Comparison of ENCODE assay signal across 20 mouse cellular contexts in the genomic region with DNA sequence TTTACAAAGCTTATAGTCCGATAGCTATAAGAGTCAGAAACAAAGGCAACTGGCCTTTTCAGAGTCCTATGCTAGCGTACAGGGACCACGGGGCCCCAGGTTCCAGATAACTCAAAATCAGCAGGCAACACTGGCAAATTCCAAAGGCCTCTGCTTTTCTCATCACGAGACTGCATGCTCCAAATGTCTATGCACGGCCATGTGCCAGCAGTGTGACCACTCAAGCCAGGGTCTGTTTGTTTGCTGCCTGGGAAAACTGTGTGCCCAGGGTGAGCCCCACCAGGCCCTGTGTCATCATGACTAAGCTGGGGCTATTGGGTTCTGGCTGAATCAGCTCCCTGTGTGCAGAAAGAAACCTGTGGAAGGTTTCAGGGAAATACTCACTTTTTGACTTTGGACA. TPM values are rescaled to one million over a fixed set of nuclear protein-coding genes. Genes with fewer than 3 reads are reported as not detected.
DNase-seq lines count a peak whose midpoint lies in the region; ATAC-seq and TF ChIP-seq lines count a peak whose summit lies in the region.
"Had no signal": no experiment of that assay in that cellular context is flagged by ENCODE, and none has a peak within 500 bp of the region (broad histone marks: within the 10 kb centered on the region; RNA-seq: fewer than 3 reads in every experiment).

No protein-coding gene starts in this region.

- H3K4me3 ChIP-seq in heart, embryonic 15.5 days, result no peak overlapping the region
- H3K4me3 ChIP-seq in heart, adult 2 months, result no peak overlapping the region
- H3K4me3 ChIP-seq: forebrain, embryonic 12.5 days; hindbrain, embryonic 10.5 days; kidney, embryonic 15.5 days; neural tube, embryonic 12.5 days; stomach, embryonic 15.5 days had no signal

- TF ChIP-seq CTCF in heart, adult 2 months (IDR thresholded peaks at IDR 0.05), result no peak

- intact Hi-C loops in heart, adult 2 months (cut with DNase I), result no loop called here

- WGBS in heart, embryonic 15.5 days, result 25% methylated on average over 5 of the region's 5 CpGs
- 54% methylated on average over 5 of the region's 5 CpGs for WGBS in heart, adult 2 months

- no peak for TF ChIP-seq POLR2A in heart, adult 2 months (IDR thresholded peaks at IDR 0.05; ENCODE audit: insufficient read depth, low read depth, low read length)

- peaks cover 11% of the 10 kb centered on the region for H3K4me1 ChIP-seq in heart, embryonic 15.5 days (replicated peaks)
- H3K4me1 ChIP-seq in heart, adult 2 months (ENCODE audit: control insufficient read depth, insufficient read depth, low read length), result no peaks in the 10 kb centered on the region
- H3K4me1 ChIP-seq: forebrain, embryonic 12.5 days; hindbrain, embryonic 10.5 days; kidney, embryonic 15.5 days; neural tube, embryonic 12.5 days; stomach, embryonic 15.5 days had no signal

- no peaks in the 10 kb centered on the region for H3K27me3 ChIP-seq in heart, embryonic 15.5 days
- H3K27me3 ChIP-seq in heart, adult 2 months (ENCODE audit: control insufficient read depth, insufficient read depth, low read length), result no peaks in the 10 kb centered on the region
- H3K27me3 ChIP-seq: forebrain, embryonic 12.5 days; kidney, embryonic 15.5 days; neural tube, embryonic 12.5 days; stomach, embryonic 15.5 days had no signal

- ATAC-seq in heart, embryonic 15.5 days (replicated peaks; ENCODE audit: insufficient number of reproducible peaks, insufficient read depth, low FRiP score, low read depth), result peak; percentile 58; the same call in 1 of the 2 replicates
- no peak for ATAC-seq in monocyte, adult 5-6 weeks (replicated peaks; ENCODE audit: insufficient number of reproducible peaks, low FRiP score, low TSS enrichment, poor library complexity, severe bottlenecking)
- ATAC-seq: inflammation-experienced regulatory T-cells, adult 6 months had no signal

- H3K9ac ChIP-seq in heart, embryonic 15.5 days, result no peak overlapping the region
- H3K9ac ChIP-seq in heart, adult 2 months (ENCODE audit: low read depth, low read length), result no peak overlapping the region
- H3K9ac ChIP-seq: forebrain, embryonic 12.5 days; kidney, embryonic 15.5 days; neural tube, embryonic 12.5 days; stomach, embryonic 15.5 days had no signal

- peak; percentile 23 to 50 for DNase-seq in cerebellum, postnatal 10 days
- no peak for DNase-seq in cerebellum, adult 11 months
- no peak for DNase-seq in heart, adult 2 months
- DNase-seq in 3134 (ENCODE audit: extremely low read depth, insufficient read length, low spot score), result peak; percentile 12
- peak; percentile 3 for DNase-seq in embryo, embryonic 11 days
- no peak for DNase-seq in natural killer cell, adult 2 months (ENCODE audit: low spot score in 2 of 2)
- DNase-seq: gastrocnemius, postnatal 25 days; layer of hippocampus, postnatal 36 days; lung, adult 18-20 months; midbrain, embryonic 14.5 days; right cerebral cortex, postnatal 14 days; thymus, postnatal 14 days had no signal

- H3K27ac ChIP-seq in heart, embryonic 15.5 days, result peak overlapping the region; percentile 33; the same call in 1 of the 2 replicates
- no peak overlapping the region for H3K27ac ChIP-seq in heart, adult 2 months
- H3K27ac ChIP-seq: forebrain, embryonic 12.5 days; hindbrain, embryonic 10.5 days; kidney, embryonic 15.5 days; neural tube, embryonic 12.5 days; stomach, embryonic 15.5 days had no signal

- no peak for TF ChIP-seq EP300 in heart, adult 2 months (IDR thresholded peaks at IDR 0.05; ENCODE audit: insufficient read depth, low read depth, low read length)

- H3K36me3 ChIP-seq in heart, embryonic 15.5 days, result no peaks in the 10 kb centered on the region
- H3K36me3 ChIP-seq in heart, adult 2 months (ENCODE audit: control insufficient read depth, insufficient read depth, low read length), result no peaks in the 10 kb centered on the region
- H3K36me3 ChIP-seq: neural tube, embryonic 12.5 days; stomach, embryonic 15.5 days had no signal

- 0 out of 2 replicates have a peak overlapping the region, but pooled peaks have one; percentile 10 for H3K4me2 ChIP-seq in heart, embryonic 15.5 days
- H3K4me2 ChIP-seq: forebrain, embryonic 12.5 days; kidney, embryonic 15.5 days; neural tube, embryonic 12.5 days; stomach, embryonic 15.5 days had no signal

- no peaks in the 10 kb centered on the region for H3K9me3 ChIP-seq in heart, embryonic 15.5 days (replicated peaks)
- H3K9me3 ChIP-seq: forebrain, embryonic 12.5 days; hindbrain, embryonic 10.5 days; kidney, embryonic 15.5 days; neural tube, embryonic 12.5 days; stomach, embryonic 15.5 days had no signal

- no peaks in the 10 kb centered on the region for H3K79me2 ChIP-seq in heart, adult 2 months (replicated peaks; ENCODE audit: control insufficient read depth, insufficient read depth, low read length)

RNA-seq across cellular contexts. Expression of a gene that starts 35.5 kb away (rescaled TPM):
- polyA plus RNA-seq in heart, embryonic 15.5 days (2015; fragmentation: Nextera tagmentation; extraction: Ambion mirVana), result 0.50 and 1.1 TPM in 2 replicates
- under 1 TPM; 0.39 to 0.41 TPM for total RNA-seq in heart, adult 2 months (2021)
- polyA plus RNA-seq in heart, adult 2 months (2012; rRNA removed), result 0.16 and 0.20 TPM in 2 replicates
- not detected in 3 replicates for total RNA-seq in monocyte, adult 5-6 weeks (2017)
- polyA plus RNA-seq: inflammation-experienced regulatory T-cells, adult 6 months had no signal

Comparison
In these comparisons a context has a peak if more than half of its experiments do, and no peak if none do; other contexts are left out.
1. DNase-seq: peak in cerebellum, postnatal 10 days (2 of 2), 3134 (single experiment) and embryo, embryonic 11 days (single experiment); none in cerebellum, adult 11 months (single experiment), heart, adult 2 months (0 of 2) and natural killer cell, adult 2 months (0 of 2).